Mouse (Mus musculus): ENCODE results near the gene Tufm. TPM values are rescaled to one million over a fixed set of nuclear protein-coding genes. Genes with fewer than 3 reads are reported as not detected.
A peak's percentile ranks its signal among the peaks of the same experiment; 100 is the strongest.

Tufm gene
- total and polyA plus RNA-seq, 2 experiments: 90.8 to 163 TPM

- Histone ChIP-seq H3K27ac (replicated peaks; ENCODE audit: insufficient read depth, low read depth, low read length) (no peak overlapping the region), H3K9ac (ENCODE audit: low read depth, low read length) (no peak overlapping the region), H3K36me3 (ENCODE audit: control insufficient read depth, insufficient read depth, low read length) (no peaks in the 10 kb centered on the region), H3K4me1 (ENCODE audit: control insufficient read depth, insufficient read depth, low read length) (0 out of 2 replicates have a peak, but pooled peaks cover 3% of the 10 kb centered on the region), H3K79me2 (ENCODE audit: control insufficient read depth, insufficient read depth, low read length) (no peaks in the 10 kb centered on the region), H3K4me3 (ENCODE audit: insufficient read depth, low read depth, low read length) (no peak overlapping the region), H3K27me3 (ENCODE audit: control insufficient read depth, insufficient read depth, low read length) (peaks cover 3% of the 10 kb centered on the region; the same call in 1 of the 2 replicates)
- 68% methylated on average over 5 of the region's 5 CpGs for WGBS
- DNase-seq (ENCODE audit: extremely low read depth, low read depth, low spot score): peak; percentile 19
- TF ChIP-seq CTCF (IDR thresholded peaks at IDR 0.05; ENCODE audit: low read depth, low read length) (peak; percentile 45; the same call in 1 of the 2 replicates), POLR2A (IDR thresholded peaks at IDR 0.05; ENCODE audit: extremely low read depth, insufficient read depth, low read length) (no peak)
Measured at GRCm38 (mm10) chr7:126537820-126538585, 50.8 kb downstream of the Tufm start.

Other genes starting within 250 kb of the Tufm start
- gene Sbk1, start 214.7 kb upstream of the Tufm start, total RNA-seq (2014; rRNA removed): 12.2 and 13.5 TPM in 2 replicates
- 17.1 and 21.6 TPM in 2 replicates for gene Sbk1, start 214.7 kb upstream of the Tufm start, polyA plus RNA-seq (2012; rRNA removed)
- gene Lat, start 117.8 kb upstream of the Tufm start, total RNA-seq (2014; rRNA removed): 0.46 and 1.3 TPM in 2 replicates
- 1.4 TPM in 2 replicates for gene Lat, start 117.8 kb upstream of the Tufm start, polyA plus RNA-seq (2012; rRNA removed)
- 14.5 and 28.4 TPM in 2 replicates for gene Spns1, start 109.9 kb upstream of the Tufm start, total RNA-seq (2014; rRNA removed)
- gene Spns1, start 109.9 kb upstream of the Tufm start, polyA plus RNA-seq (2012; rRNA removed): 62.8 and 74.8 TPM in 2 replicates
- gene Nfatc2ip, start 90.6 kb upstream of the Tufm start, total RNA-seq (2014; rRNA removed): 1.3 and 1.7 TPM in 2 replicates
- 2.1 and 2.8 TPM in 2 replicates for gene Nfatc2ip, start 90.6 kb upstream of the Tufm start, polyA plus RNA-seq (2012; rRNA removed)
- 0.18 and 0.87 TPM in 2 replicates for gene Cd19, start 72.5 kb upstream of the Tufm start, total RNA-seq (2014; rRNA removed)
- 0.47 and 1.7 TPM in 2 replicates for gene Cd19, start 72.5 kb upstream of the Tufm start, polyA plus RNA-seq (2012; rRNA removed)
- 6.5 and 8.6 TPM in 2 replicates for gene Rabep2, start 58.6 kb upstream of the Tufm start, total RNA-seq (2014; rRNA removed)
- gene Rabep2, start 58.6 kb upstream of the Tufm start, polyA plus RNA-seq (2012; rRNA removed): 9.8 and 15.1 TPM in 2 replicates
- 5.0 TPM in 1 of 2 replicates, not detected in the other for gene Atp2a1, start 24.3 kb upstream of the Tufm start, total RNA-seq (2014; rRNA removed)
- gene Atp2a1, start 24.3 kb upstream of the Tufm start, polyA plus RNA-seq (2012; rRNA removed): 0.21 and 0.34 TPM in 2 replicates
- gene Sh2b1, start 11.9 kb upstream of the Tufm start, total RNA-seq (2014; rRNA removed): 4.6 and 7.7 TPM in 2 replicates
- 36.2 and 43.1 TPM in 2 replicates for gene Sh2b1, start 11.9 kb upstream of the Tufm start, polyA plus RNA-seq (2012; rRNA removed)
- 4.6 and 6.4 TPM in 2 replicates for gene Atxn2l, start 16.1 kb downstream of the Tufm start, total RNA-seq (2014; rRNA removed)
- gene Atxn2l, start 16.1 kb downstream of the Tufm start, polyA plus RNA-seq (2012; rRNA removed): 42.9 and 81.3 TPM in 2 replicates
- gene Eif3c, start 79.0 kb downstream of the Tufm start, total RNA-seq (2014; rRNA removed): 79.4 and 85.6 TPM in 2 replicates
- gene Eif3c, start 79.0 kb downstream of the Tufm start, polyA plus RNA-seq (2012; rRNA removed): 54.2 and 64.1 TPM in 2 replicates
- gene Apobr, start 97.6 kb downstream of the Tufm start, total RNA-seq (2014; rRNA removed): 0.74 and 1.6 TPM in 2 replicates
- gene Apobr, start 97.6 kb downstream of the Tufm start, polyA plus RNA-seq (2012; rRNA removed): 0.58 and 1.0 TPM in 2 replicates
- 7.1 and 9.5 TPM in 2 replicates for gene Cln3, start 98.5 kb downstream of the Tufm start, total RNA-seq (2014; rRNA removed)
- gene Cln3, start 98.5 kb downstream of the Tufm start, polyA plus RNA-seq (2012; rRNA removed): 40.9 and 57.0 TPM in 2 replicates
- gene Il27, start 107.6 kb downstream of the Tufm start, total RNA-seq (2014; rRNA removed): not detected in 2 replicates
- 0.31 TPM in 1 of 2 replicates, not detected in the other for gene Il27, start 107.6 kb downstream of the Tufm start, polyA plus RNA-seq (2012; rRNA removed)
- 3.0 and 3.2 TPM in 2 replicates for gene Nupr1, start 143.5 kb downstream of the Tufm start, total RNA-seq (2014; rRNA removed)
- 1.2 TPM in 2 replicates for gene Nupr1, start 143.5 kb downstream of the Tufm start, polyA plus RNA-seq (2012; rRNA removed)
- gene Sgf29, start 161.9 kb downstream of the Tufm start, total RNA-seq (2014; rRNA removed): 7.7 and 10.7 TPM in 2 replicates
- gene Sgf29, start 161.9 kb downstream of the Tufm start, polyA plus RNA-seq (2012; rRNA removed): 34.7 and 54.2 TPM in 2 replicates
- 661 and 727 TPM in 2 replicates for gene Sult1a1, start 189.1 kb downstream of the Tufm start, total RNA-seq (2014; rRNA removed)
- gene Sult1a1, start 189.1 kb downstream of the Tufm start, polyA plus RNA-seq (2012; rRNA removed): 566 and 586 TPM in 2 replicates
- gene Bola2, start 208.0 kb downstream of the Tufm start, total RNA-seq (2014; rRNA removed): 15.6 and 20.5 TPM in 2 replicates
- gene Bola2, start 208.0 kb downstream of the Tufm start, polyA plus RNA-seq (2012; rRNA removed): 35.6 and 37.7 TPM in 2 replicates
- 4.1 and 4.6 TPM in 2 replicates for gene Slx1b, start 208.4 kb downstream of the Tufm start, total RNA-seq (2014; rRNA removed)
- gene Slx1b, start 208.4 kb downstream of the Tufm start, polyA plus RNA-seq (2012; rRNA removed): 11.3 and 15.4 TPM in 2 replicates
- 7.7 and 9.0 TPM in 2 replicates for gene Coro1a, start 220.4 kb downstream of the Tufm start, total RNA-seq (2014; rRNA removed)
- 10.6 and 22.7 TPM in 2 replicates for gene Coro1a, start 220.4 kb downstream of the Tufm start, polyA plus RNA-seq (2012; rRNA removed)